In the genomic region with DNA sequence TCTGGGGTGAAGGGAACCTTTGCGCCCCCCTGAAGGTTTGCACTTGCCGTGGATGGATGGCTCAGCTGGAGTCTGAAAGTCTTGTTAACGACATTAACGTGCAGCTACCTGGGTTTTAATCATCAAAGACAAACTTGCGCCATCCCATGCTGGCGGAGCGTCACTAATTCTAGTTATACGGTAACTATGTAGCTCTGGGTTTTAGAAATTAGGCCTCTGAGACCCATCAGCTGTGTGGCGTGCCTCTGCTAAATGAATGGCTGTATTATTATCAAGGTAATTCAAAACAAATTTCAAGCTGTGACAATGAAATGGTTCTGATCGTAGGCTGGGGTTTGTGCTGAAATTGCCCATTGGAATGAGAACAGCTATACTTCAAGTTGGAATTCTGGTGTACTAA, we compare ENCODE assay signal across 23 mouse cellular contexts.
"Had no signal": no experiment of that assay in that cellular context is flagged by ENCODE, and none has a peak within 500 bp of the region (broad histone marks: within the 10 kb centered on the region; RNA-seq: fewer than 3 reads in every experiment).

No protein-coding gene starts in this region.

- ATAC-seq: inflammation-experienced regulatory T-cells, adult 6 months; intestine, embryonic 15.5 days; intestine, postnatal 0 days; liver, embryonic 12.5 days had no signal

- H3K9ac ChIP-seq: heart, embryonic 12.5 days; hindbrain, embryonic 15.5 days; intestine, embryonic 15.5 days; limb, embryonic 13.5 days; limb, embryonic 15.5 days; liver, embryonic 12.5 days; liver, embryonic 14.5 days had no signal

- H3K27ac ChIP-seq: gastrocnemius, adult 2 months; heart, embryonic 10.5 days; hindbrain, embryonic 15.5 days; intestine, embryonic 15.5 days; layer of hippocampus, adult 2 months; limb, embryonic 13.5 days; limb, embryonic 15.5 days; liver, embryonic 12.5 days; liver, embryonic 14.5 days had no signal

- DNase-seq: gastrocnemius, adult 2 months; gastrocnemius, postnatal 10 days; gastrocnemius, postnatal 25 days; heart, adult 18-20 months; heart, postnatal 10 days; heart, postnatal 4 days; kidney, adult 18-20 months; kidney, adult 8-10 months; kidney, postnatal 10 days; kidney, postnatal 25 days; layer of hippocampus, postnatal 36 days; left cerebral cortex, postnatal 4 days had no signal

- H3K9me3 ChIP-seq: heart, embryonic 10.5 days; heart, embryonic 12.5 days; hindbrain, embryonic 15.5 days; intestine, embryonic 15.5 days; limb, embryonic 13.5 days; limb, embryonic 15.5 days; liver, embryonic 12.5 days had no signal

- H3K36me3 ChIP-seq: heart, embryonic 10.5 days; heart, embryonic 12.5 days; hindbrain, embryonic 15.5 days; intestine, embryonic 15.5 days; limb, embryonic 13.5 days; limb, embryonic 15.5 days; liver, embryonic 12.5 days had no signal

- H3K4me3 ChIP-seq: gastrocnemius, adult 2 months; heart, embryonic 10.5 days; heart, embryonic 12.5 days; hindbrain, embryonic 15.5 days; intestine, embryonic 15.5 days; layer of hippocampus, adult 2 months; limb, embryonic 13.5 days; limb, embryonic 15.5 days; liver, embryonic 12.5 days had no signal

- H3K27me3 ChIP-seq: intestine, embryonic 15.5 days; liver, embryonic 12.5 days had no signal

- H3K4me1 ChIP-seq: heart, embryonic 10.5 days; heart, embryonic 12.5 days; intestine, embryonic 15.5 days; limb, embryonic 15.5 days; liver, embryonic 12.5 days had no signal

- H3K4me2 ChIP-seq: heart, embryonic 12.5 days; hindbrain, embryonic 15.5 days; intestine, embryonic 15.5 days; limb, embryonic 13.5 days; limb, embryonic 15.5 days; liver, embryonic 12.5 days had no signal
